Mouse (Mus musculus) heart, adult 2 months (tissue): ENCODE measurements around the gene Ttc28.

ENCODE experiments used
- CTCF ChIP-seq: fragments of 200-600 bp; IDR thresholded peaks from 2 replicates; pipeline ENCODE4 v1.8.1; 2022; ENCODE audit warnings: antibody characterized with exemption, mild to moderate bottlenecking, moderate library complexity
- EP300 ChIP-seq: fragments of 200-500 bp; IDR thresholded peaks from 2 replicates; pipeline ENCODE4 v1.6.1; 2011; ENCODE audit warnings: low read depth, low read length, control low read depth; ENCODE audit not compliant: insufficient read depth
- POLR2A ChIP-seq: fragments of 200-500 bp; IDR thresholded peaks from 2 replicates; pipeline ENCODE4 v1.6.1; 2011; ENCODE audit warnings: mild to moderate bottlenecking, low read depth, low read length, control low read depth; ENCODE audit not compliant: insufficient read depth

DNA sequence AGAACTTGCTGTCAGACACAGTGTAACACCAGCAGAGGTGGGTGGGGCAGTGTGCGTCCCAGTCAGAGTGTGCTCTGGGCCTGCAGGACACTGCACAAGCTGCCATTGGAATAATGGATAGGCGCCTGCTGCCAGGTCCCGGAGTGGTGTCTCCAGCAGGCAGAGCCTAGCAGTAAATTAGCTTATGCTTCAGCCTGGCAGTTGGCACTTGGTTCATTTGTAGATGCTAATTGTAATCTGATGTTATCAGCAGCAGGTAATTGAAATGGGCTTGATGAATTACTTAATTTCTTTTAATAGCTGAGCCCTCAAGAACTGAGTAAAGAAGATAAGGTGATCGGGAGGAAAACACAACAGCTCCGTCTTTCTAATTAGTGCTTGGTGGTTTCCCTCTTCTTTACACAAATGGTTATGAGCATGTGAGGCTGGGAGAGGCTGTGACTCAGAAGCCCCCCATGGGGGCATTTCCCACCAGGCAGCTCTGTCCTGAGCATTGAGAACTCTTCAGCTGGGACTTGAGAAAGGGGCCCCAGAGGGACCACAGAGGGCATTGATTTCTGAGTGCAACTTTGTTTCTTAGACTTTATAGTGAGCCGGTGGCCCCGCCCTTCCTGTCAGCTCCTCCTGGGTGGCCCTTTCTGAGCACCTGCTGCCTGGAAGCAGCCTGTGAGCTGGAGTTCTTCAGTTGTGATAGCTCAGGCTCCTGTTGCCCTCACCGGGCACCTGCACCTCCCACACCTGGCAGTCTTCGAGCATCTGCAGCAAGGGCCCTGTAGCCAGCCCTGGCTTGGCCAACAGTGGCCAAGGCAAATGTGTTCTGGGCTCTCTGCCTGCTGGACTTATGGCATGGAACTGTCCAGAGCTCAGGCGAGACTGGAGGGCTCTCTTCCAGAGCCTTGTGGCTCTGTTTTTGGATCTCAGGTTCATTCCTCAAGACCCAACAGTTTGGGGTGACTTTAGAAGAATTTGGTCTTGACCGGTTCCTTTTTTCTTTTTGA, 316.2 kb downstream of the Ttc28 start:
- no peak for TF ChIP-seq CTCF
- no peak for TF ChIP-seq EP300
- TF ChIP-seq POLR2A = no peak
